Mouse (Mus musculus) heart, postnatal 0 days (tissue): ENCODE data around the gene Gm43302.

Experiments used
- CTCF ChIP-seq: IDR thresholded peaks from 2 replicates; pipeline ENCODE4 v1.5.1; 2016; ENCODE audit warnings: antibody characterized with exemption, control low read depth, low read depth
- EP300 ChIP-seq: IDR thresholded peaks from 2 replicates; pipeline ENCODE4 v1.6.1; 2016; ENCODE audit warnings: antibody characterized with exemption, low read depth

- TF ChIP-seq EP300 (no peak), CTCF (no peak; the same call in 1 of the 2 replicates)
These were observed 41.0 kb downstream of the Gm43302 start for GRCm38 (mm10) chr5:105252491-105252890.
